Mouse (Mus musculus) heart, postnatal 0 days (tissue): ENCODE data around the gene Ptchd1. TPM values are rescaled to one million over a fixed set of nuclear protein-coding genes. Genes with fewer than 3 reads are reported as not detected.

Experiments used
- ATAC-seq: fragments of 200-750 bp; cut with Nextera tagmentation; 2 replicates; pipeline ENCODE4 v1.8.0; 2017; ENCODE audit warnings: low read depth, moderate number of reproducible peaks, moderate library complexity; ENCODE audit not compliant: insufficient read depth
- DNase-seq: peaks from one replicate; pipeline ENCODE4 v3.0.0-alpha.2; 2016; ENCODE audit warnings: low spot score
- H3K27ac ChIP-seq: fragments of 300-500 bp; sonication (generic); 2 replicates; pipeline ENCODE4 v1.5.1; 2014; ENCODE audit warnings: low read depth, mild to moderate bottlenecking
- H3K27me3 ChIP-seq: fragments of 300-500 bp; sonication (generic); 2 replicates; pipeline ENCODE4 v1.6.1; 2014; ENCODE audit warnings: low read length, mixed read lengths; ENCODE audit not compliant: control insufficient read depth, insufficient read depth
- H3K36me3 ChIP-seq: fragments of 300-500 bp; sonication (generic); replicated peaks from 2 replicates; pipeline ENCODE4 v1.6.1; 2014; ENCODE audit warnings: low read length, mixed read lengths; ENCODE audit not compliant: control insufficient read depth, insufficient read depth
- H3K4me1 ChIP-seq: fragments of 300-500 bp; sonication (generic); 2 replicates; pipeline ENCODE4 v1.6.1; 2014; ENCODE audit warnings: antibody characterized with exemption; ENCODE audit not compliant: control insufficient read depth, insufficient read depth
- H3K4me2 ChIP-seq: fragments of 300-500 bp; sonication (generic); 2 replicates; pipeline ENCODE4 v1.6.1; 2014; ENCODE audit warnings: low read depth, mild to moderate bottlenecking, low read length, moderate library complexity
- H3K4me3 ChIP-seq: fragments of 300-500 bp; sonication (generic); 2 replicates; pipeline ENCODE4 v1.5.1; 2014; ENCODE audit warnings: low read depth, low read length
- H3K9ac ChIP-seq: fragments of 300-500 bp; sonication (generic); replicated peaks from 2 replicates; pipeline ENCODE4 v1.6.1; 2014; ENCODE audit warnings: low read depth, low read length, mixed read lengths
- H3K9me3 ChIP-seq: fragments of 300-500 bp; sonication (generic); replicated peaks from 2 replicates; pipeline ENCODE4 v1.6.1; 2016; ENCODE audit warnings: low read length; ENCODE audit not compliant: control insufficient read depth
- CTCF ChIP-seq: IDR thresholded peaks from 2 replicates; pipeline ENCODE4 v1.5.1; 2016; ENCODE audit warnings: antibody characterized with exemption, control low read depth, low read depth
- EP300 ChIP-seq: IDR thresholded peaks from 2 replicates; pipeline ENCODE4 v1.6.1; 2016; ENCODE audit warnings: antibody characterized with exemption, low read depth
- WGBS: fragments of 180-500 bp; shearing (Covaris S2); extraction: QIAGEN DNeasy Blood & Tissue Kit; methylation state at CpG from one replicate; pipeline ENCODE4 v1.1.7; 2014; 5-methylcytosine and 5-hydroxymethylcytosine counted together
- polyA plus RNA-seq: library from polyadenylated mRNA; unstranded; fragments of >200 nt; fragmentation: Nextera tagmentation; extraction: Ambion mirVana; gene quantifications from 2 replicates; pipeline ENCODE4 v1.2.1, GENCODE M21; 2015
- total RNA-seq: library from RNA; depleted of rRNA; stranded (reverse); fragments of >200 nt; gene quantifications from 2 replicates; pipeline ENCODE4 v1.2.3, GENCODE M21; 2014; ENCODE audit warnings: low replicate concordance; rRNA removed

Gene Ptchd1
- total and polyA plus RNA-seq, 2 experiments from 2014 or later, result 0.34 to 3.1 TPM

- Histone ChIP-seq H3K4me2 (no peak overlapping the region), H3K36me3 (no peaks in the 10 kb centered on the region), H3K4me1 (no peaks in the 10 kb centered on the region), H3K9ac (no peak overlapping the region), H3K9me3 (no peaks in the 10 kb centered on the region), H3K27ac (no peak overlapping the region), H3K27me3 (no peaks in the 10 kb centered on the region), H3K4me3 (no peak overlapping the region)
- 36% methylated on average over 2 of the region's 2 CpGs for WGBS
- ATAC-seq, result no peak
- DNase-seq, result no peak
- no peak for TF ChIP-seq EP300
- no peak for TF ChIP-seq CTCF
Observed at GRCm38 (mm10) chrX:155592467-155592866, 31.1 kb downstream of the Ptchd1 start.

DNA sequence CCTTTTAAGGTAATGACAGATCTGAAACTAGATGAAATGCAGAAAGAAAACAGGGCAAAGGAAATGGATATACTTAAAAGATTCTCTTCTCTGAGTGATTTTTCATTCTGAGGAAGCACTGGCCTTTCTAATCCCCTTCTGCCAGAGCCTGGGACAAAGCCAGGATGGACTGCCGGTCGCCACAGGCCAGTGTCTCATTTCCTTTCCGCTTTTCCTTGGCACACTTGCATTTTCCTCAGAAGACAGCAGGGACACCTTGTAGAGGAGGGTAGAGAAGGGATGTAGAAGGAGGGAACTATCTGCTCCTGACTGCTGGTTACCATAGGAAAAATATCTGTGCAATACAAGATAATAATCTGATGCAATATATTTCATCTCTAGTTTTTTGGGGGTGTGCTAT, 32.1 kb downstream of the Ptchd1 start:
- TF ChIP-seq EP300, result no peak
- no peak for TF ChIP-seq CTCF
- no peak overlapping the region for H3K27ac ChIP-seq
- H3K4me2 ChIP-seq, result no peak overlapping the region
- ATAC-seq, result no peak
- H3K9ac ChIP-seq, result no peak overlapping the region
- H3K36me3 ChIP-seq, result no peaks in the 10 kb centered on the region
- DNase-seq, result no peak
- WGBS, result 63% methylated on average over 3 of the region's 3 CpGs
- H3K4me1 ChIP-seq, result no peaks in the 10 kb centered on the region
- H3K4me3 ChIP-seq, result no peak overlapping the region
- H3K9me3 ChIP-seq, result no peaks in the 10 kb centered on the region
- H3K27me3 ChIP-seq, result no peaks in the 10 kb centered on the region

- no peaks in the 10 kb centered on the region for H3K9me3 ChIP-seq
- no peak overlapping the region for H3K4me2 ChIP-seq
- TF ChIP-seq CTCF (no peak), EP300 (no peak)
- DNase-seq, result peak; percentile 21
- ATAC-seq, result no peak
- no peak overlapping the region for H3K27ac ChIP-seq
- WGBS, result 57% methylated on average over 2 of the region's 2 CpGs
- no peak overlapping the region for H3K4me3 ChIP-seq
- no peaks in the 10 kb centered on the region for H3K4me1 ChIP-seq
- no peaks in the 10 kb centered on the region for H3K36me3 ChIP-seq
- no peaks in the 10 kb centered on the region for H3K27me3 ChIP-seq
- H3K9ac ChIP-seq, result no peak overlapping the region
Observed at GRCm38 (mm10) chrX:155584586-155584985, 39.0 kb downstream of the Ptchd1 start.

GRCm38 (mm10) chrX:155579791-155580190, 43.8 kb downstream of the Ptchd1 start:
- no peaks in the 10 kb centered on the region for H3K27me3 ChIP-seq
- H3K36me3 ChIP-seq, result no peaks in the 10 kb centered on the region
- H3K4me2 ChIP-seq, result no peak overlapping the region
- H3K27ac ChIP-seq, result no peak overlapping the region
- no peaks in the 10 kb centered on the region for H3K9me3 ChIP-seq
- ATAC-seq (no peak), DNase-seq (no peak)
- no peak for TF ChIP-seq CTCF
- no peak for TF ChIP-seq EP300
- H3K4me1 ChIP-seq, result no peaks in the 10 kb centered on the region
- H3K9ac ChIP-seq, result no peak overlapping the region
- no peak overlapping the region for H3K4me3 ChIP-seq

DNA sequence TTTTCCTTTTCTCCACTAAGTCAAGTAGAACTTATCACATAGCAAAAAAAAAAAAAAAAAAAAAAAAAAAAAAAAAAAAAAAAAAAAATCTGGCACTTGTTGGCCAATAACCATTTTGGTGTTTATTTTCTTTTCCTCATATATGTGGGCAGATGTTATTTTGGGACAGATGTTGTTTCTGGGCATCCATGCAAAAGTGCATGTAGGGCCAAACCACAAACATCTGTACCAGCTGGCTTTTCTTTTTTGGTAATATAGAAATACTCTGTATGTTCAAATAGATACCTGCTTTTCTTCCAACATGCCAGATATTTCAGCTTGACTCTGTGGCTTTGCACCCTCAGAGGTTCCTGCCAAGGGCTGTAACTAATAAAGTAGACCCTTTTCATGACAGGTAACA, 51.2 kb downstream of the Ptchd1 start:
- TF ChIP-seq EP300, result no peak
- TF ChIP-seq CTCF, result no peak
- Histone ChIP-seq H3K27me3 (no peaks in the 10 kb centered on the region), H3K36me3 (no peaks in the 10 kb centered on the region), H3K9me3 (no peaks in the 10 kb centered on the region), H3K4me2 (no peak overlapping the region), H3K4me1 (no peaks in the 10 kb centered on the region), H3K27ac (no peak overlapping the region), H3K9ac (no peak overlapping the region), H3K4me3 (no peak overlapping the region)
- ATAC-seq, result no peak
- no peak for DNase-seq

GRCm38 (mm10) chrX:155543780-155544179, 79.8 kb downstream of the Ptchd1 start:
- ATAC-seq (no peak), DNase-seq (no peak)
- TF ChIP-seq CTCF (no peak), EP300 (no peak)
- Histone ChIP-seq H3K4me3 (no peak overlapping the region), H3K36me3 (no peaks in the 10 kb centered on the region), H3K9ac (no peak overlapping the region), H3K4me2 (no peak overlapping the region), H3K27ac (no peak overlapping the region), H3K27me3 (no peaks in the 10 kb centered on the region), H3K9me3 (no peaks in the 10 kb centered on the region), H3K4me1 (no peaks in the 10 kb centered on the region)

Other genes with a start within 250 kb of the Ptchd1 start
- gene Gm15155, start 927 bp upstream of the Ptchd1 start, total RNA-seq, result not detected in 2 replicates
- gene Gm15155, start 927 bp upstream of the Ptchd1 start, polyA plus RNA-seq, result not detected in 2 replicates